Mouse (Mus musculus): ENCODE measurements around the gene Cd9. TPM values are rescaled to one million over a fixed set of nuclear protein-coding genes. Genes with fewer than 3 reads are reported as not detected.

The Cd9 gene
- 35.3 and 38.2 TPM in 2 replicates for polyA plus RNA-seq (2016; fragmentation: Nextera tagmentation; extraction: Ambion mirVana)

DNA sequence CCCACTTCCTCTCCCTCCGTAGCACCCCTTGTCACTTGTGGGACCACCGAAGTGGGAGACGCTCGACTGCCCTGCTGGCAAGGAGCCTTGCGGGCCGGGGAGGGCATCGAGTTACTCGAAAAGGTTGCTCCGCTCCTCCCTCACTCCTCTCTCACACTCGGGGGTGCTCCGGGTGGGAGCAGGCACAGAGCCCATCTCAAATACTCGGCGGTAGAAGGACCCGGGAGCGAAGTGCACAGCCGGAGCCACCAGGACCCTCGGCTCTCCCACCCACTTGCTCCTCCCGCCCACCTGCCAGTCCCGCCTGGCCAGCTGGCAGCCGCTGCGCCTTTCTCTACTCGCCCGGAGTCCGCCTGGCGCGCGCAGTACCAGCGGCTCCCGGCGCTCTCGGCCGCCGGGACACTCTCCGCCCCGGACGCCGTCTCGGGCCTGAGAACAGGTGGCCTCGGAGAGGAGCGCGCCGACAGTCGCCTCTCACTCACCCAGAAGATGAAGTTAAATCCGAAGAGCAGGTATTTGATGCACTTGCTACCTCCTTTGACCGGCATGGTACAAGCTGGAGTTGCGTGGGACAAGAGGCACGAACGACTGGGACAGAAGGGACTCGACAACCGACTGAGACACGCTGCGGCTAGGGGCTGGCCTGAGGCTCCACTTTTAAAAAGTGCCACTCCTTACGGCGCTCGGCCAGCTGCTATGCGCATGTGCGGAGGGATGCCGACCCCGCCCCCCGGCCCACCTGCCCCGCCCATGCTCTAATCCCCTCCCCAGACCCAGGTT, at the start of gene Cd9:
Gene Cd9, minus strand, starts transcription at position 700 of the 780 bp plus-strand sequence.
- H3K27me3 ChIP-seq (ENCODE audit: poor library complexity, severe bottlenecking): peaks cover 59% of the 10 kb centered on the region
- under 1% methylated on average over 61 of the region's 61 CpGs for WGBS
- H3K27ac ChIP-seq: peak within 1 kb of the TSS; percentile 86
- H3K4me3 ChIP-seq: peak within 1 kb of the TSS; percentile 75
- peaks cover 29% of the 10 kb centered on the region for H3K4me1 ChIP-seq
- H3K9me3 ChIP-seq: no peaks in the 10 kb centered on the region
- DNase-seq (ENCODE audit: extremely low spot score, low spot score): peak; percentile 78
- no peaks in the 10 kb centered on the region for H3K36me3 ChIP-seq (replicated peaks)

DNA sequence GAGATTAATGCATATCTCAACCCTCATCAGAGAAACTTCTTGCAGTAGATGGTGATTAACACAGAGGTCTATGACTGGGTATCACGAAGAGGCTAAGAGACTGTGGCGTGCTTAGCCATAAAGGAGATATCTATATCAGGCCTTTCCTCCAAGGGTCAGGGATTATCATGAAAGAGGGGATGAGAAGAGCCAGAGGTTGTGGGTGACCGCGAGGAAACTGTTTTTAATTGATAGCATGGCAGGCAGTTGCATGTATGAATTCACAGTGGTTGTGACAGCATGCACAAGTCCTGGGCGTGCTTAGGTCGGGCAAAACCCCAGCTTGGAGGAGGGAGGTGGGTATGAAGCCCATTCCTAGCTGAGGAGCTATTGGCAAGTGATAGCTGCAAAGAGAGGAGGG, 46.7 kb upstream of the Cd9 start:
- DNase-seq (ENCODE audit: extremely low spot score, low spot score): no peak
- WGBS: 87% methylated on average over 6 of the region's 6 CpGs
- Histone ChIP-seq H3K27me3 (ENCODE audit: poor library complexity, severe bottlenecking) (no peaks in the 10 kb centered on the region), H3K36me3 (replicated peaks) (no peaks in the 10 kb centered on the region), H3K4me1 (no peaks in the 10 kb centered on the region), H3K9me3 (no peaks in the 10 kb centered on the region), H3K27ac (no peak overlapping the region), H3K4me3 (no peak overlapping the region)

DNA sequence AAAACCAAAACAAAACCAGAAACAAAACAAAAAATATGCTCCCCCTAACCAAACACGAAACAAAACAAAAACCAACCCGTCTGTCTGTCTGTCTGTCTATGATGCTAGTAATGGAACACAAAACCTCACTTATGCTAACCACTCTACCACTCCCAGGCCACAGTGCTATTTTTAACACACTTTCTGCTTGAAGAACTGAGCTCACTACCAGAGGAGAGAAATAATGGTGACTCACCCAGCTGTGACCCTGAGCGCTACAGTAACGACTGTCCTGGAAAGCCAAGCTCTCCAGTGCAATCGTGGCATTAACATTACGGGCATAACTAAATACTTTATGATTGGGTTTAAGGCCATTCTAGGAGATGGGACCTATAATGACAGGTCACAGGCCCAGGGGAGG, 46.2 kb upstream of the Cd9 start:
- Histone ChIP-seq H3K36me3 (replicated peaks) (no peaks in the 10 kb centered on the region), H3K27me3 (ENCODE audit: poor library complexity, severe bottlenecking) (no peaks in the 10 kb centered on the region), H3K4me1 (no peaks in the 10 kb centered on the region), H3K27ac (no peak overlapping the region), H3K4me3 (no peak overlapping the region), H3K9me3 (no peaks in the 10 kb centered on the region)
- 92% methylated on average over 6 of the region's 6 CpGs for WGBS
- no peak for DNase-seq (ENCODE audit: extremely low spot score, low spot score)

DNA sequence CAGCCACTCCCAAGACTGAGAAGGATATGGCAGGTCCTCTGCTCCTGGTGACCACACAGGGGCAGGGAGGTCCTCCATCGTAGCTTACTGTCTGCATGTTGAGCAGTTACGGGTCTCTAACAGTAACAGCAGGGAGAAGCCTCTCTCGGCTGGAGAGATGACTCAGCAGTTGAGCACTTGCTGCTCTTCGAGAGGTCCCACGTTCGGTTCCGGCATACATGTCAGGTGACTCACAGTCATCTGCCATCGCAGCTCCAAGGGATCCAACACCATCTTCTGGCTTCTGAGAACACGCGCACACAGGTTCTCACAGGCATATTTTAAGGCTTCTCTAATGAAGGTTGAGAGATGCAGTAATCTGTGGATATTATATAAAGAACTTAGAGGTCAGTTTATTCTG, 45.6 kb upstream of the Cd9 start:
- no peak for DNase-seq (ENCODE audit: extremely low spot score, low spot score)
- Histone ChIP-seq H3K4me1 (no peaks in the 10 kb centered on the region), H3K36me3 (replicated peaks) (no peaks in the 10 kb centered on the region), H3K27ac (no peak overlapping the region), H3K9me3 (no peaks in the 10 kb centered on the region), H3K27me3 (ENCODE audit: poor library complexity, severe bottlenecking) (no peaks in the 10 kb centered on the region), H3K4me3 (no peak overlapping the region)
- WGBS: 89% methylated on average over 10 of the region's 10 CpGs

DNA sequence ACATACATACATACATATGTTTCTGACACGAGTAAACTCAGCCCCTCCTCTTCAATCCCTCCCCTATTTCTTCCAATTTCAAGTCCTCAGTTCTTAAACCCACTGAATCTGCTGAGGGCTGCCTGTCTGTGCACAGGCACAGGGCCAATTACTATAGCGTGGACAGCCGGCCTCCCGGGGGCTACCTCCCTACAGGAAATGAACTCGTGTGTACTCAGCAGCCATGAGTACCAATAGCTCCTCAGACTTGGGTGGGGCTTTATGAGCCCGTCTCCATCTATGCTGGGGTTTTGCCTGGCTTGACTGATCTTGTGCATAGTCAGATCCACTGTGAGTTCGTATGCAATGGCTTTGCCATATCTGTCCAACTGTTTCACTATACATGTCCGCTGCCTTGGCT, 44.8 kb upstream of the Cd9 start:
- no peaks in the 10 kb centered on the region for H3K36me3 ChIP-seq (replicated peaks)
- no peaks in the 10 kb centered on the region for H3K9me3 ChIP-seq
- no peak overlapping the region for H3K4me3 ChIP-seq
- DNase-seq (ENCODE audit: extremely low spot score, low spot score): no peak
- no peak overlapping the region for H3K27ac ChIP-seq
- H3K4me1 ChIP-seq: no peaks in the 10 kb centered on the region
- H3K27me3 ChIP-seq (ENCODE audit: poor library complexity, severe bottlenecking): no peaks in the 10 kb centered on the region
- 87% methylated on average over 8 of the region's 8 CpGs for WGBS

DNA sequence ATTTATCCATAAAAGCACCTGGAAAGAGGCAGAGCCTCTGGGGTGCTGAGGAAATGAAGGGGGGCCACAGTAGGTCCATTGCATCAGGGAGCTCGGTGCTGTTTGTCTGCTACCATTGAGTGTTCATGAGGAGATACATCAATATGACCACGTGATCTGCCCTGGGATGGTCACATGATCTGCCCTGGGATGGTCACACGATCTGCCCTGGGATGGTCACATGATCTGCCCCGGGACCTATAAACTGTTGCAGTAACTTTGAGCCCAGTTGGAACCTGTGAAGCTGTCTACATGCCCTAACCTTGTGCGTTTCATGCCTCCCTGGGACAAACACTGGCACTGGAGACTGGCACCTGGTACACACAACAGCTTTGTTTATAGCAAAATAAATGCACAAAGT, 43.9 kb upstream of the Cd9 start:
- no peak for DNase-seq (ENCODE audit: extremely low spot score, low spot score)
- H3K4me1 ChIP-seq: no peaks in the 10 kb centered on the region
- WGBS: 86% methylated on average over 5 of the region's 5 CpGs

DNA sequence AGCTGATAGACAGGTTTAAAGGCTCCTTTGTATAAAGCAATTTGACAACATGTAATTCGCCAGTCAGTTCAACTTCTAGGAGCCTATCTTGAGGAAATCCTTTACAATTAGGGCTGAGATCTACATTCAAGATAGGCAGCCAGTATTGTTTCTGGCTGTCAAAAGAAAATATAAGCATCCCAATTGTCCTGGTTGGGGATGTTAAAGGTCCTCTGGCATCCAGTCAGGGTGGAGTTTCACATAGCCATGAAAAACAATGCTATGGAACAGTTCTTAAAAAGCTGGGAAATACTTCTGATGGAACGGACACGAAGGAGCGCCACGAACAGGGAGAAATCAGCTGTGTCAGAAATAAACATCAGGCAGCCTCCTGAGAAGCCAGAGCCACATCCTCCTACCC, 40.4 kb upstream of the Cd9 start:
- no peaks in the 10 kb centered on the region for H3K4me1 ChIP-seq
- no peaks in the 10 kb centered on the region for H3K36me3 ChIP-seq (replicated peaks)
- no peak overlapping the region for H3K27ac ChIP-seq
- DNase-seq (ENCODE audit: extremely low spot score, low spot score): no peak
- 85% methylated on average over 5 of the region's 5 CpGs for WGBS
- H3K27me3 ChIP-seq (ENCODE audit: poor library complexity, severe bottlenecking): no peaks in the 10 kb centered on the region
- no peaks in the 10 kb centered on the region for H3K9me3 ChIP-seq
- H3K4me3 ChIP-seq: no peak overlapping the region

More for the DNA sequence above, 43.9 kb upstream of the Cd9 start:
- H3K4me3 ChIP-seq: no peak overlapping the region
- no peaks in the 10 kb centered on the region for H3K9me3 ChIP-seq
- H3K36me3 ChIP-seq (replicated peaks): no peaks in the 10 kb centered on the region
- H3K27me3 ChIP-seq (ENCODE audit: poor library complexity, severe bottlenecking): no peaks in the 10 kb centered on the region
- no peak overlapping the region for H3K27ac ChIP-seq

DNA sequence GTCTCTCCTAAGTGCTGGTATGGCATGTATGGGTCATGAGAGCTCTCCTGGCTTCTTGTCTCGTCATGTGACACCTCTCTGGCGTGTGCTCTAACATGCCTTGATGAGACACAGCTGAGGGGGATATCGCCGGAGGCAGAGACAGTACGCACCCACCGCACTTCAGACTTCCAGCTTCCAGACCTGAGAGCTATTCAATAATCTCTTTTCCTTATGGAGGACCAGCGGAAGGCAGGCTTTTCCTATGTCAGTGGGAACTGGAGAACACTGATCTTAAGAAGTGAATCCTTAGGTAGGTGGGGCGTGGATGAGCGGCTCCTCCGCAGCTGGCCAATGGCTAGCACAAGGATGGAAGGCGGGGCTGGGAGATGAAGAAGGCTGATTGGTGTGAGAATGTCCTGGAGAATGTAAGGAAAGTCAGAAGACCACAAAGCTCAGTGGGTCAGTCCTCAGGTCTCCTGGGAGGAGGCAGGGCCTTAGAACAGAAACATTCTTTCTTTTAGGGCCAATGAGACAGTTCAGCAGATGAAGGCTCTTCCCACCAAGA, 38.6 kb upstream of the Cd9 start:
- H3K27ac ChIP-seq: no peak overlapping the region
- H3K4me3 ChIP-seq: no peak overlapping the region
- WGBS: 86% methylated on average over 11 of the region's 11 CpGs
- no peaks in the 10 kb centered on the region for H3K27me3 ChIP-seq (ENCODE audit: poor library complexity, severe bottlenecking)
- no peaks in the 10 kb centered on the region for H3K4me1 ChIP-seq
- no peaks in the 10 kb centered on the region for H3K36me3 ChIP-seq (replicated peaks)
- DNase-seq (ENCODE audit: extremely low spot score, low spot score): no peak
- H3K9me3 ChIP-seq: no peaks in the 10 kb centered on the region

DNA sequence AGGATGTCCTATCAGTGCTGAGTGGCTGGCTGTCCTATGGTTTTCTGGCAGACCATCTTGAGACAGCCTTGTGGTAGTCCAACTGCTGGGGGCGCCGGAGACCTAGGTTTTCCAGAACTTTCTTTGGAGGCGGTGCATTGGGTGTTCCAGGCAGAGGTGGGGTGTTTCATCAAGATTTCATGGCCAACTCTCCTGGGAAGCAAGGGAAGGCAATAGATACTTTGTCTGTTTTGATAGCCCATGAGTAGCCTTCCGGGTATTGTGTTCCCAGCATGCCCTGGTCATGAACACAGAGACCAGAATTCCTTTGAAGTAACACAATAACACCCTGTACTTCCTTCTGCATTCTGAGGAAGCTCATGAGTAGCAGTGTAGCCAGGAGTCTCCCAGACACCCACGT, 34.9 kb upstream of the Cd9 start:
- no peaks in the 10 kb centered on the region for H3K9me3 ChIP-seq
- no peaks in the 10 kb centered on the region for H3K36me3 ChIP-seq (replicated peaks)
- DNase-seq (ENCODE audit: extremely low spot score, low spot score): no peak
- H3K27ac ChIP-seq: no peak overlapping the region
- no peak overlapping the region for H3K4me3 ChIP-seq
- 93% methylated on average over 5 of the region's 5 CpGs for WGBS
- H3K4me1 ChIP-seq: no peaks in the 10 kb centered on the region
- H3K27me3 ChIP-seq (ENCODE audit: poor library complexity, severe bottlenecking): no peaks in the 10 kb centered on the region

DNA sequence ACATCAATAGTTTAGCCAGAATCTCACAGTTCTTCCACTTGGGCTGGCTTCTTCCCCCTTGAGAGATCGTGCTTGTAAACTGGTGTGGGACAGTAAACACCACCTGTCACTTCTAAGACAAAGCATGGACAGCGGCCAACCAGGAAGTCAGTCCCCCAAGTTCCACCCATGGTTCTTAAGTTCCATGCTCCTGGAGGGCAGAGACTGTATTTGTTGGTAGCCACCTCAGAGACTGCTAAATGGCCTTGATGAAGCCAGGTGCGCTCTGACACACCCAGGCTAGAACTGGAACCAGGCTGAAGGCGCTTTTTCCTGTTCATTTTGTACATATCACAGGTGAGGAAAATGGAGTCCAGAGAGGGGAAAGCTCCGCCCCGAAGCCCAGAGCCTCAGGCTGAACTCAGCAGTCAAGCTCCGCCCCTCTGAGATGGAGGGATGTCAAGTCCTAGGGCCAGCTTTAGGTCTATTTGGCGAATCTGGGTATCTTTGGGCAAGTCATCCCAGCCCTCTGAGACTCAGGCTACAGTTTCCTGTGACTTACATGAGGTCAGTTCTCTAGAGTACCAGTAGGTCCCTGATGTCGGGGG, 34.1 kb upstream of the Cd9 start:
- Histone ChIP-seq H3K27ac (no peak overlapping the region), H3K27me3 (ENCODE audit: poor library complexity, severe bottlenecking) (no peaks in the 10 kb centered on the region), H3K4me1 (no peaks in the 10 kb centered on the region), H3K36me3 (replicated peaks) (no peaks in the 10 kb centered on the region), H3K4me3 (no peak overlapping the region), H3K9me3 (no peaks in the 10 kb centered on the region)
- no peak for DNase-seq (ENCODE audit: extremely low spot score, low spot score)
- WGBS: 91% methylated on average over 9 of the region's 9 CpGs

DNA sequence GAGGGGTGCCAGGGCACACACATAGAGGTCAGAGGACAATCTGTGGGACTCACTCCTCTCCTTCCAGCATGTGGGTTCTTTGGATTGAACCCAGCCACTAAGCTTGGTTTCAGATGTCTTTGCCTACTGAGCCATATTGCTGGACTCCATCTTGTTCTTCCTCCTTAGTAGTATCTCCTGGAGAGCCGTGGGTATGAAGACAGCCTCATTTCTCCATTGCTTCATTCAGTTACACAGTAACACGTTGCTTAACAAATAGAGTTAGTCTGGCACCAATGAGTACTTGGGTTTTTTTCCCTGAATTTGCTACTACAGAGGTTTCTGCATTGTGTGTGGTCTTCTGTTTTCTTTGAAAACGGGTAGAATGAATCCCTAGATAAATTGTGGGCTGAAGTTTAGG, 31.5 kb upstream of the Cd9 start:
- no peak for DNase-seq (ENCODE audit: extremely low spot score, low spot score)
- H3K4me3 ChIP-seq: no peak overlapping the region
- H3K27ac ChIP-seq: no peak overlapping the region
- H3K9me3 ChIP-seq: no peaks in the 10 kb centered on the region
- no peaks in the 10 kb centered on the region for H3K36me3 ChIP-seq (replicated peaks)
- no peaks in the 10 kb centered on the region for H3K27me3 ChIP-seq (ENCODE audit: poor library complexity, severe bottlenecking)
- H3K4me1 ChIP-seq: no peaks in the 10 kb centered on the region
- 73% methylated on average over 3 of the region's 3 CpGs for WGBS

DNA sequence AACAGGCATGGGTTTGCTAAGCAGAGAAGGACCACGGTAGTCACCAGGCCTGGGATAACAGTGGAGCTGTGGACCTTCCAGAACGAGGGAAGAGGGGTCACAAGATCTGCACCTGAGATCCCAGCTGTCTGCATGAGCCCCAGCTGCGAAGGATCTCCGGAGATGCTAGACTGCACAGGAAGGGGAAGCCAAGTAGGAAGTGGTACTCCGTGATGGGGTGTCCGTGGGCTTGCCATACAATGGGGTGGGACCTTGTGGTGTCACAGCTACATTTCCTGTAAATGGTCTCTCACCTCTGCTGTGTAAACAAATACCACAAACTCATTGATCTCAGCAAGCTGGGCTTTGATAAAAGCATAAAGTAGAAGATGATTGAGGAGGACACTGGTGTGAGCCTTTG, 29.4 kb upstream of the Cd9 start:
- 87% methylated on average over 6 of the region's 6 CpGs for WGBS

DNA sequence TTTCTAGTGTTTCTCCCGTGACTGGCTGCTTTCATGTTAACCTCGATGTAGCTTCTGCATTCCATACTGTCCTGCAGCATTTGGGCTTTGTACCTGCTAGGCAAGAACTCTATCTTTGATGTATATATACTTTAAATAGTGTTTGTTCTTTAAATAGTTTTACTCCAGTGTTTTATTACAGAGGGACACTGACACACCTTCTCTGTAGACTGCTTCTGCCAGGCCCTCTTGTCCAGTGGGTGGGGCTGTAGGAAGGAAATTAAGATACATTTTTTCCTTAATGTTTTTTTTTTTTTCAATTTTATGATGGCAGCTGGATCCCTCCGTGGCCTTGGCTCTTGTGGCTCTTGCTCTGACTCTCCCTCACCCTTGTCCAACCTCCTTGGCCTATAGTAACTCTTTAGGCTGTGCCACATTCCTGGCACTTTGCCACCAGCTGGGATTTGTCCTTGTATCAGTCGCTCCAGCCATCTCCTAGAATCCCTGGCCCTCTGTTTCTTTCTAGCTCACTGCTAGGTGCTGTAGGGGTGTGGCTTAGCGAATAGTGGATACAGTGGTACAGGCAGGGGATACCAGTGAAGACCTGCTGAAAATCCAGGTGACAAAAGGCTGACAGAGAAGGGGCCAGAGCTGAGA, 27.1 kb upstream of the Cd9 start:
- Histone ChIP-seq H3K4me1 (no peaks in the 10 kb centered on the region), H3K4me3 (no peak overlapping the region), H3K36me3 (replicated peaks) (no peaks in the 10 kb centered on the region), H3K9me3 (no peaks in the 10 kb centered on the region), H3K27ac (no peak overlapping the region), H3K27me3 (ENCODE audit: poor library complexity, severe bottlenecking) (no peaks in the 10 kb centered on the region)
- no peak for DNase-seq (ENCODE audit: extremely low spot score, low spot score)
- WGBS: 70% methylated on average over 5 of the region's 5 CpGs

More for the DNA sequence above, 29.4 kb upstream of the Cd9 start:
- Histone ChIP-seq H3K9me3 (no peaks in the 10 kb centered on the region), H3K4me3 (no peak overlapping the region), H3K27ac (no peak overlapping the region), H3K36me3 (replicated peaks) (no peaks in the 10 kb centered on the region), H3K27me3 (ENCODE audit: poor library complexity, severe bottlenecking) (no peaks in the 10 kb centered on the region), H3K4me1 (no peaks in the 10 kb centered on the region)
- no peak for DNase-seq (ENCODE audit: extremely low spot score, low spot score)

Data from forebrain, embryonic 10.5 days (tissue).